Mouse (Mus musculus): ENCODE results near the gene Pank3. TPM values are rescaled to one million over a fixed set of nuclear protein-coding genes. Genes with fewer than 3 reads are reported as not detected.

Gene Pank3
- total and polyA plus RNA-seq, 3 experiments = 18.2 to 40.2 (median 22.5) TPM

GRCm38 (mm10) chr11:35811458-35811857, 42.2 kb downstream of the Pank3 start:
- Histone ChIP-seq H3K4me3 (replicated peaks in 1 of 3; ENCODE audit: low read depth in 2 of 3, low read length in 2 of 3, poor library complexity in 1 of 3) (no peak overlapping the region), H3K79me2 (replicated peaks; ENCODE audit: control insufficient read depth, extremely low read depth, insufficient read depth, poor library complexity, severe bottlenecking) (no peaks in the 10 kb centered on the region), H3K27me3 (replicated peaks) (no peaks in the 10 kb centered on the region)

GRCm38 (mm10) chr11:35816316-35816715, 47.0 kb downstream of the Pank3 start:
- H3K27me3 ChIP-seq (replicated peaks) = no peaks in the 10 kb centered on the region
- H3K36me3 ChIP-seq (replicated peaks in 1 of 2; ENCODE audit: control insufficient read depth in 1 of 2, insufficient read depth in 1 of 2, low read length in 1 of 2) = peaks cover 87 to 98% of the 10 kb centered on the region in 2 experiments
- H3K4me2 ChIP-seq (ENCODE audit: insufficient read depth, low read depth, poor library complexity, severe bottlenecking) = no peak overlapping the region
- peak; percentile 27 for DNase-seq (ENCODE audit: extremely low read depth)
- in situ Hi-C loops (cut with MboI; ENCODE audit: low pct_ligation_motif_present, low pct_unique_long_range_greater_than_20kb, low sequenced_read_pairs) = no loop called here
- dilution Hi-C loops (cut with MboI; ENCODE audit: extremely low pct_ligation_motif_present, extremely low pct_unique_long_range_greater_than_20kb, low sequenced_read_pairs) = no loop called here
- H3K79me2 ChIP-seq (replicated peaks; ENCODE audit: control insufficient read depth, extremely low read depth, insufficient read depth, poor library complexity, severe bottlenecking) = no peaks in the 10 kb centered on the region; the same call in 1 of the 2 replicates
- H3K9me3 ChIP-seq (replicated peaks; ENCODE audit: low read length) = no peaks in the 10 kb centered on the region
- H3K4me1 ChIP-seq (ENCODE audit: control insufficient read depth in 1 of 2, insufficient read depth in 2 of 2) = no peaks in the 10 kb centered on the region
- TF ChIP-seq RAD21 (IDR thresholded peaks at IDR 0.05; ENCODE audit: low read depth, low read length) (no peak), PAX5 (IDR thresholded peaks at IDR 0.05; ENCODE audit: low read length) (no peak), UBTF (IDR thresholded peaks at IDR 0.05; ENCODE audit: low read depth, low read length) (no peak), EP300 (IDR thresholded peaks at IDR 0.05; ENCODE audit: low read length) (no peak), TBP (conservative IDR thresholded peaks at IDR 0.05; ENCODE audit: low read depth, low read length) (no peak), MAZ (IDR thresholded peaks at IDR 0.05; ENCODE audit: low read depth, low read length) (no peak), ELF1 (IDR thresholded peaks at IDR 0.05; ENCODE audit: low read depth, low read length) (no peak), KAT2A (IDR thresholded peaks at IDR 0.05; ENCODE audit: insufficient replicate concordance, low read length) (no peak), USF1 (IDR thresholded peaks at IDR 0.05; ENCODE audit: low read depth, low read length) (no peak), ZMIZ1 (IDR thresholded peaks at IDR 0.05; ENCODE audit: low read depth, low read length) (no peak), POLR2A (IDR thresholded peaks at IDR 0.05; ENCODE audit: low read depth, low read length) (no peak), IRF4 (IDR thresholded peaks at IDR 0.05; ENCODE audit: low read depth, low read length) (no peak), NRF1 (IDR thresholded peaks at IDR 0.05; ENCODE audit: low read depth, low read length) (no peak), JUN (IDR thresholded peaks at IDR 0.05; ENCODE audit: insufficient read depth, low read depth, low read length) (no peak)
- no peak overlapping the region for H3K9ac ChIP-seq (ENCODE audit: insufficient read depth, low read depth)
- no peak overlapping the region for H3K4me3 ChIP-seq (replicated peaks in 1 of 3; ENCODE audit: low read depth in 2 of 3, low read length in 2 of 3, poor library complexity in 1 of 3)
- H3K27ac ChIP-seq (ENCODE audit: insufficient read depth, low read depth) = no peak overlapping the region

More at GRCm38 (mm10) chr11:35811458-35811857, 42.2 kb downstream of the Pank3 start:
- TF ChIP-seq MAZ (IDR thresholded peaks at IDR 0.05; ENCODE audit: low read depth, low read length) = no peak
- TF ChIP-seq ZC3H11A (IDR thresholded peaks at IDR 0.05; ENCODE audit: low read depth, low read length) = no peak
- no peak for TF ChIP-seq MAFK (IDR thresholded peaks at IDR 0.05; ENCODE audit: insufficient replicate concordance, low read length)
- dilution Hi-C loops (cut with MboI; ENCODE audit: extremely low pct_ligation_motif_present, extremely low pct_unique_long_range_greater_than_20kb, low sequenced_read_pairs) = no loop called here
- in situ Hi-C loops (cut with MboI; ENCODE audit: low pct_ligation_motif_present, low pct_unique_long_range_greater_than_20kb, low sequenced_read_pairs) = no loop called here
- H3K4me1 ChIP-seq (ENCODE audit: control insufficient read depth in 1 of 2, insufficient read depth in 2 of 2) = no peaks in the 10 kb centered on the region
- H3K4me2 ChIP-seq (ENCODE audit: insufficient read depth, low read depth, poor library complexity, severe bottlenecking) = no peak overlapping the region
- no peaks in the 10 kb centered on the region for H3K9me3 ChIP-seq (replicated peaks; ENCODE audit: low read length)
- H3K27ac ChIP-seq (ENCODE audit: insufficient read depth, low read depth) = no peak overlapping the region
- peaks cover 94 to 98% of the 10 kb centered on the region in 2 experiments for H3K36me3 ChIP-seq (replicated peaks in 1 of 2; ENCODE audit: control insufficient read depth in 1 of 2, insufficient read depth in 1 of 2, low read length in 1 of 2)
- DNase-seq (ENCODE audit: extremely low read depth) = no peak
- H3K9ac ChIP-seq (ENCODE audit: insufficient read depth, low read depth) = no peak overlapping the region
